Mouse (Mus musculus) adrenal gland, adult 8-10 months (tissue): ENCODE data around the gene Grin2d. TPM values are rescaled to one million over a fixed set of nuclear protein-coding genes. Genes with fewer than 3 reads are reported as not detected.
"Not testable (repeated sequence)": the region's sequence is repeated elsewhere in the genome, so short reads cannot be mapped to it uniquely, and the experiment has no call there.

Experiments
- DNase-seq: peaks from one replicate; pipeline ENCODE4 v3.0.0; 2022
- total RNA-seq, 4 experiments: library from RNA; stranded (reverse); gene quantifications; 2 replicates each; pipeline ENCODE4 v1.2.4; 2022

Gene Grin2d
- 1 to 10 TPM in 3 of 4 experiments, under 1 TPM in 1; 0.78 to 1.4 (median 1.2) TPM for total RNA-seq

DNA sequence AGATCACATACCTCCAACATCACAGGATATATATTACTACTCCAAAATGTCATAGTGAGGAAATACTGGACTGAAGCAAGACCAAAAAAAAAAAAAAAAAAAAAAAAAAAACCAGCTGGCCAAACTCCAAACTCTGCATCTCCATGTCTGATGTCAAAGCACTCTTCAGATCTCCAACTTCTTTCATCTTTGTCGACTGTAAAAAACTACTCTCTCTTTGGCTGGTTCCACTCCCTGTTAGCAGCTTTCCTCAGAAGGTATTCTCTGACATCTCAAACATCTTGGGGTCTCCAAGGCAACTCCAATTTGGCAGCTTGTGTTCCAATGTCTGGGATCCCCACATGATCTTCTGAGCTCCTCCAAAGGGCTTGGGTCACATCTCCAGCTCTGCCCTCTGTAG, at the start of gene Grin2d:
Gene Grin2d, minus strand, starts transcription at position 101 of the 400 bp plus-strand sequence.
- not testable (repeated sequence) for DNase-seq

DNA sequence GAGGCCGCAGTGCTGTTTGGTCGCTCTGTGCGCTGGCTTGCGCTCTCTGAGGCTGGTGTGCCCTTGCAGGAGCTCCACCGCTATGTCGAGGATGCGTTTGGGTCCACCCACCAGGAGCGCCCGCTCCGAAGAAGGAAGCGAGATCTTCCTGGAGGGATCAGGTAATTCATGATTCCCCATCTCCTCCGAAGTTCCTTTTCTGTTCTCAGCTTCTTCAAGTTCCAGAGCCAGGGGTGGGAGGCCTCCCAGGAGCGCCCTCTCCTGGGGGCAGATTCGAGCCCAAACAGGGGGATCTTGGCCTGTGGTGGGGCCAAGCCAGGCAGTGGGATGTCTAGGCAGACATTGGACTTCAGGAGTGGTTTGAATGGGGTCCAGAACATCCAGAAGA, 46.2 kb upstream of the Grin2d start:
- peak; percentile 35 for DNase-seq

DNA sequence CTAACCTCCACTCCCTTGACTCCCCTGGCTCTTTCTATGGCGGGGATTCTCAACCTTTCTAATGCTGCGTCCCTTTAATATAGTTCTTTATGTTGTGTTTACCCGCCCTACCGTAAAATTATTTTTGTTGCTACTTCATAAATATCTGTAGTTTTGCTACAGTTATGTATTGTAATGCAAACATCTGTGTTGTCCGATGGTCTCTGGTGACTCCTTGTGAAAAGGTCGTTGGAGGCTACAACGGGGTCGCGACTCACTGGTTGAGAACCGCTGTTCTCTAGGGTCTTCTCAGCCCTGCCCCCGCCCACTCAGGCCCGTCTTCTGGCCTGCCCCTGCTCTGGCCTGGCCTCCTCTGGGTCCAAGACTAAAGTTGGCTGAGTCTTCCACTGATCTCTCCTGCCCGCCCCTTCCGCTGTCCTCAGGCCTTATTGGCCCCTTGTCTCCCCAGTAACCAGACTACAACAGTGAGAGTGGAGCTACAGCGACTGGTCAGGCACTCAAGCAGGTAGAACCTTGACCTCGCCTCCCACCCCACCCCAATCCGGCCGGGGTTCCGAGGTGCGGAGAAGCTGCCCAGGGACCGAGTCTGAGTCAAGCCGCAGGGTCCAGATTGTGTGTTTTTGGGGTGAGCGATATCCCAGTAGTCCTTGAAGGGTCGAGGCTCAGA, 45.7 kb upstream of the Grin2d start, which contains the start of gene Ccdc114:
Gene Ccdc114, plus strand, starts transcription at position 311 of the 667 bp plus-strand sequence.
- peak; percentile 82 for DNase-seq

DNA sequence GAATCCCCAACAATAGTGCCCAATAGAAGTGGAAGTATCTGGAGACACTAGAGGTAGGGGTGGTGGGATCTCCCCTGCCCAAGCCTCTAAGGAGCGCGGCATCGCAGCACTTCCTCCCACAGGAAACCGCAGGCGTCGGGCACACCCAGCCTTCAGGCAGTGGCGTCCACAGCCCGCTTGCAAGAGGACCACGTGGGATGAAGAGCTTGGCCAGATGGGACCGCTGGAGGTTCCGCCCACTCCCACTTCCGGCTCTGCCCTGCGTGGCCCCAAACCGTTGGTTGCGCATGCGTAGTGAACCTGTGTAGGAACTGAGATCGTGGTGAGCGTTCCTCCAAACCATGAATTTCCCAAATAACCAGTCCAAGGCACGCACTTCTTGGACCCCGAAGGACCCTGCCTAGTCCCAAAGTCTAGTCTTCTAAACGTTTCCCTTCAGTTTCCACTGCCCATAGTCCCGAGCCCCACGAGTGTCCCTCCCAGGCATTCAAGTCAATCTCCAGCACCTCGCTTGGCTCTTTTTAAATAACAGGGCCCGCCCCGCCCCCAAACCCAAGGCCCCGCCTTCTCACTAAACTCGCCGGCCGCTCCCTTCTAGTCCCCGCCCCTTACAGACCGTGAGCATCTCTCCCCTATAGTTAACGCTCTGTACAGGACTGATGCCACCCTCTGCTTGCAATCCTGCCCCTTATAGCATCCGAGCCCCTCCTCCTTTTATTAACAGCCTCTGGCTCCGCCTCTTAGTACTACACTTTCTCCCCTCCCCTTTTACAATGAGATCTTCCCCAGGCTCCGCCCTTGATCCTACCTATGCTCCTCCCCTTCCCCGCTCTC, 45.0 kb upstream of the Grin2d start:
- DNase-seq: peak; percentile 96

DNA sequence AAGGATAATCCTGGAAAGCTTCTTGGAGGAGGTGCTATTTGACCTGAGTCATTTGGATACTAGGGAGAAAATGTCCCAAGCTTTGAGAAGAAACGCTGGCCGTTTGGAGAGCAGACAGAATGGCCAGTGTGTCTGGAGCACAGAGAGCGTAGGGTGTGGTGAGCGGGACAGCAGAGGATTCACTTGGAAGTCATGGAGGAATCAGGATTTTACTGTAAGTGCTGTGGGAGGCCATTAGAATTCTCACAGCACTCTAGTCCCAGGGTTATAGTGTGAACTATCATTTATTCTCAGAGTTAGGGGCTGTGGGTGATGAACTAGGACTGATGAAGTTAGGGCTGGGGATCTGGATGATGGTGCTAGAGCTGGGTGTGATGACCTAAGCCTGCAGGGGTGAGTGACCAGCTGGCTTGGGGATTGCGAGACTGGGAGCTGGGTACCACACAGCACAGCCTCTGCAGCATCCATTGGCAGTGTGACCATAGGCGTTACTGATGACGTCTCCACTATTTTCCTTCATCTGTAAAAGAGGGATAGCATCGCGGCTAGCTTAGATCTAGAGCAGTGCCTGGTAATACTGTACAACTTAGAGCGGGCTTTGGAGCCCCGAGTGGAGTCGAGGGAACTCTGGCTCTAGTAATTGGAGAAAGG, 43.9 kb upstream of the Grin2d start:
- DNase-seq: no peak

DNA sequence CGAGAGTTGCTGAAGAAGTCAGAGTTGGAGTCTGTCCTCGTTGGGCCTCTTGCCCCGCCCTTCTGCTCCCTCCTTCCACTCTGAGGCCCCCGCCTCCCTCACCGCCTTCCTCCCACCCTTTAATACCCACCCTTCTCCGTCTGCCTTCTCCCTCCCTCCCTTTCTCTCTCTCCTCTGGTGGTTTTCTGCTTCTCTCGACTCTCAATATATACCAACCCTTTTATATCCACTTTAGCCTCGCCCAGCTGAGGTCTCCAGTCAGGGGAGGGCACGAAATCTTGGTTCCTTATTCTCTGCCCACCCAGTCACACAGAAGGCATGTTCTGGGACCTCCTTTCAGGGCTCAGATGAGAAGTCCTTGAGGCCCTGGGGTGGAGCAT, 43.1 kb upstream of the Grin2d start, which contains the start of gene Emp3:
Gene Emp3, minus strand, starts transcription at position 163 of the 380 bp plus-strand sequence.
- no peak for DNase-seq

DNA sequence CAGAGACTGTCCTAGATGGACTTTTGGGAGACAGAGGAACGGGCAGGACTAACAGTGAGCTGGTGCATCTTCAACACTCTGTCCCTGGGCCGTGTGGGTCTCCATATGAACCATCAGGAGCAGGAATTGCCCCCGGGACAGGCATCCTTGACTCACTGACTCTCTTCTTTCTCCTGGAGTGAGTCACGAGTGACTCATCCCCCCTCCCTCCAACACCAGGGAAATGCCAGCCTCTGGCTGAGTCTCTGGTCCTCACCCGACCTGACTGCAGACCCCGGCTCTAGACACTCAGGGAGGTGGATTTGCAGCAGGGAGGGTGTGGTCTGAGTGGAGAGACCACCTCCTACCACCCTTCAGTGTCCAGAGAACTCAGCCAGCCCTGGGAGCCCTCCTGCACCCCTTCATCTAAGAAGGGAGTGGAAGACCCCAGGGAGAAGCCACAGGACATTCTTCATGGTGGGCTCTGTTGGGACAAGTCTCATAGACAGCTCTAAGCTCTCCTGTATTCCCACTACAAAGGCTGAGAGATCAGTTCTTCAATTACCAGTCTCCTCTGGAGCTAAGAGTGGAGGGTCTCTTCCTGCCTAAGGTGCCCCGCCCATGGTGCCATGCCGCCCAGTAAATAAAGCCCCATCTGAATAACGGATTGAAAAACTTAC, 42.5 kb upstream of the Grin2d start:
- DNase-seq: peak; percentile 85

DNA sequence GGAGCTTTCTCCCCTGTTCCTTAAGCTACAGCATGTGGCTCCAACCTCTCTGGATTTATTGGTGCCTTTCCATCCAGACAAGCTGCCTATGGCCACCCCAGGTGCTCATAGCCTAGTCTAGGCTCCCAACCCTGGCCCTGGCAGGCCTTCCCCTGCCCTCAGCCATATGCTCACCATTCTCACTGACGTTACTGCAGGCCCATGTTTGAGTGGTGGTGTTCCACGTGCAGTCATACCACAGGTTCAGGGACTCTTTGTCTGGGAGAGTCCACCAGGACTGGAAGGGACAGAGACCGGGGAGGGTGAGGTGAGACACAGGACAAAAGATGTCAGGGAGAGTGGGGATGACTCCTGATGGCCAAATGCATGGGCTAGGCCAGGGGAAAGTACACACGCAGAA, 41.6 kb upstream of the Grin2d start:
- DNase-seq: no peak

DNA sequence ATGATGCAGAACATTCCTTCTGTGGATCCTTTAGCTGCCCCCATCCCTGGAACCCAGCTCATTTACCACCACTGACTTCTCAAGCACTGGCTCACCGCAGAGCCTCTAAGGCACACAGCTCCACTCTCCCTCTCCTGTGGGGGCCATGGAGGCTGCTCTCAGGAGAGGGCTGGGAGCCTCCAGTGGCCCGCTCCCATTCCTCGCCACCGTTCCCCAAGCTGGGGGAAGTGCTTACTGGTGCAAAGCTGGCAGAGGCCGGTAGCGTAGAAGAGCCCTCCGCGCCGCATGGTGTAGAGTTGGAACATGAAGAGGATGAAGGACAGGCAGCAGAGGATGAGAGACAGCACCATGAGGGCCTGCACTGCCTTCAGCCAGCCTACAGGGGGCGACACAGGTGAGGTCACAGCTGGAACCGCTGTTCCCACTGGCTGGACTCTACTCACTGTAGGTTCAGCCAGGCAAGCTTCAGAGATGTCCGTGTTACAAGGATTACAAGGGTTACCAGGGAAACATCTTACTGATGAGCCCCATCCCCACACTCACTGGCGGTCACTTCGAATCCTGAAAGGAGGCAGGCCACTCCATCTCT, 41.0 kb upstream of the Grin2d start:
- DNase-seq: no peak

DNA sequence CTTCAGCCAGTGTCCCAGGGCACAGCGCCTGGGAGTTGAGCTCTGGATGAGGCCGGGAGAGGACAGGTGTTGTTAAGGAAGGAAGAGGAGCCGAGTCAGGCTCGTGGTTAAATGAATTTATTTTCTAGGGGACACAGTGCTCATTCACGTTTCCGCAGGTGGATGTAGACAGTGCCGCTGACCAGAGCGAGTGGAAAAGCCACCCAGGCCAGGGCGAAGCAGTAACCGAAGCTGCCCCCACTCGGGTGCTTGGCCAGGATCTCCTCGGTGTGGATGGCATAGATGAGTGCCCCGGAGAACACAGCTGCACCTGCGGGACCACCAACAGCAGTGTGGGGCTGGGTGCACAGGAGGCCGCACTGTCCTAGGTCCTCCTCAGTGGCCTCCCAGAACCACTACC, 39.7 kb upstream of the Grin2d start:
- DNase-seq: no peak

DNA sequence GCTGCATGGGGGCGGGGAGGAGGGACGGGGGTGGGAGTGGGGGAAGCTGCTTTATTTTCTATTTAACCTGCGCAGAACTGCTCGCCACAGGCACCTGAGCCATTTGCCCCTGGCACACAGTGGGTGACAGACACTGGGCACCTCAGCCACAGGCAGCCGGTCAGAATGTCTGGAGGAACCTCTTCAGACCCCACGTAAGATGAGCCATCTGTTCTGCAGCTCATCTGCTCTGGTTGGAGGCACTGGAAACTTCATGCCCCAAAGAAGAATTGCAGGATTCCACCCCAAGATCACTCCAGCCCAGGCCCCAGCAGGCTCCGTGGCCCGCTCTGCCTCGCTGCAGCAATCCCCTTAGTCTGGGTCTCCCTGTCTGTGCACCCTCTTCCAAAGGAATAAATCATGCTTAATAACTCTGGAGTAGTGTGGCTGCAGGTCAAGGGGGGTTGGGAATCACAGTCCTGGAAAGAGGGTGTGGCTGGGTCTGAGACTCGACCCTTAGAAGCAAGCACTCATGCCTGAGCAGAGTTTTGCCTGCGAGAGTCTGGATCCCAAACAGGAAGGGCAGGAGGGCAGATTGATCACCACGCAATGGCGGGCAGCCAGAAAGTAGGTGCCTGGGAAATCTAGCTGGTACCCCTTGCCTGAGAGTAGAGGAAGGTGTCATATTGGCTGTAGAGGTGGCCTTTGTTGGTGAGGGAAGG, 39.0 kb upstream of the Grin2d start:
- DNase-seq: no peak

DNA sequence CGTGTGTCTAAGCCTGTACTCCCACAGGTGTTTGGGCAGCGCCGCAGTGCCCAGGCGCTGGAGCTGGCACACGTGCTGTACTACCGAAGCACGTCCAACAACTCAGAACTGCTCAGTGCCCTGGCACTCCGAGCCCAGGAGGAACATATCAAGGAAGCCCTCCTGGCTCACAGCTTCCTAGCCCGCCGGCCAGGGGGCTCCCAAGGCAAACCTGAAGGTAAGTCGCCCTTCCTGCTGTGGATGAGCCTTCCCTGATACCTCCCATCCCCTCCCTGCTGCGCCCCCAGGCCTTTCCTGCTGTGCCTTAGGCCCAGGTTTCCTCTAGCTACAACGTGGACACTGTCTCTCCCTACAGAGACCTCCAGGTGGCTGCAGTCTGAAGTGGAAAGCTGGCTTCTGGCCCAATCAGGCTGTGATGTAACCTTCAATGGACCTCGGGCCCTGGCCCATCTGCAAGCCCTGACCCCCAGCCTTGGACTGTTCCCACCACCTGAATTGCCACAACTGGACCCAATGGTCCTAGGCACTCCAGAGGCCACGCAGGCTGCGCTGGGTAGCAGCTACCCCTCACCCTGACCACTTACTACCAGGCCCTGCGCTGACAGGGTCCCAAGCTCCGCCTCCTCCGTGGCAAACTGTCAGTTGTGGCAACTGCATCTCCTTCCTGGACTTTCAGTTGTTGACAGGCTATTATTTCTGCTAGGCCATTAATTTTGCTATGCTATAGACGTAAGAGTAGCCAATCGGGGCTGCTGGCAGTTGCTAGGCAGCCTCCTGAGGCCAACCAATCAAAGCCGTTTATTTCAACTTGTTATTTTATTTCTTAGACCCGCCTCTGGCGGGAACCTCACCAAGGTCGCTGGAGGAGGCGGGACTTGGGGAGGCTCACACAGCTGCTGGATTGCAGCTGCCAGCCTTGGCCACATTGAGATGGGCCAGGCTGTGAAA, 38.2 kb upstream of the Grin2d start:
- DNase-seq: peak; percentile 88

DNA sequence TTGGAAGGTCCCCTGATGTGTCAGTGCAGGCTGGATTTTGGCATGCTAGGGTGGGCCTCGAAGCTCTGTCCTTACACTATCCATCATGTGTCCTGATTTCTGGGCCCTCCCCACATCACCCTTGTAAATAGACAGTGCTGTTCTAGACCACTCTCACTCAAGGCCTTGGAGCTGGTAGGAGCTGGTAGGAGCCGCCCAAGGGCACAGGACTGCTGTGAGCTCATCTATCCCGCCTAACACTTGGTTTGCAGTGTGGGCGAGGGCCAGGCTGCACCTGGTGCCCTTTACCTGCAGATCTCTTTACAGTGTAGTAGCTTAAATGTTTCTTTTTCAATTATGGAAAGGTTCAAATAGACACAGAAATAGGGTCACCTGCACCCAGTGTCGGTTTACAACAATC, 36.8 kb upstream of the Grin2d start:
- no peak for DNase-seq

DNA sequence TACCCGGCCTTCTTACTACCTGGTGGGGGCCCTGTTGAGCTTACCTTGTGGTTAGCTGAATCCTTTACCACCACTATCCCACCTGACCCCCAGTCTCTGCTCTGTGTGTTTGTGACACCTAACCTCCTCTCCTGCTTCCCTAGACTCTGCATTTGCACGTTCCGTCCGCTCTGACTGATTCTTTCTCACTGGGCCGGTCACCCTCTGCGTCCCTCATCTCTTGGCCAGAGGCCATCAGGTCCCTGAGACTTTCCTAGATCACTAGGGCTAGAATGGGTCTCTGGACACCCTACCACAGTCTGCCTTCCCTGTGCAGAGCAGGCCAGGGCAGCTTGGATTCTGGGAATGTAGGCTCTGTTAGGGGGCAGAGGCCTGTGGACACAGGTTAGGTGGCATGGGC, 35.9 kb upstream of the Grin2d start:
- DNase-seq: no peak

DNA sequence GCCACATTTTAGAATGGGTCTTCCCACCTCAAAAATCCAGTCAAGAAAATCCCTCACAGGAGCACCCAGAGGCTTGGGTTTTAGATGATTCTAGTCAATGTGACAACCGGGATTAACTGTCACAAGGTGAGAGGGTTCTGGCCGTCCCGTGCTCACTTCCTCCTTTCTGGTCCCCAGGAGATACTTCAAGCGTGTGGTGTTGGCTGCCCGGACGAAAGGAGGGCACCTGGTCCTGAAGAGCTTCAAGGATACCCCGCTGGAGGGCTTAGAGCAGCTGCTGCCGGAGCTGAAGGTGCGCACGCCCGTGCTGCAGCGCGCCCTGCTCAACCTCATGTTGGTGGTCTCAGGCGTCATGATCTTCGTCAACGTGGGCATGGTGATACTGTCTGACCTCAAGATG, 31.0 kb upstream of the Grin2d start:
- DNase-seq: no peak

DNA sequence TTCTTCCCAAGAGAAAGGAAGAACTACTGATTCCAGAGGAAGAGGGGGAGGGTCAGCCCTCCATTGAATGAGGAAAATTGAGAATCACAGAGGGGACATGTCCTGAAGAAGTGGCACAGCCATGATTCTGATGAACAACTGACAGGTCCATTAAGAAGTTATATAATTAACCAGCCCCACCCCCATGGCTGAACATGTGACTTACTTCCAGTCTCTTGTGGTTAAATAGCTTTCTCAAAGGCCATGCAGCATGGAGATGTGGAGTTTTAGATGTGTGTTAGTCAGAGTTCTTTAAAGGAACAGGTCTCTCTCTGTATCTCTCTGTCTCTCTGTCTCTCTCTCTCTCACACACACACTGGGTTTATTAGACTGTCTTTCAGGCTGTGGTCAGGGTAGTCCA, 30.2 kb upstream of the Grin2d start:
- no peak for DNase-seq

DNA sequence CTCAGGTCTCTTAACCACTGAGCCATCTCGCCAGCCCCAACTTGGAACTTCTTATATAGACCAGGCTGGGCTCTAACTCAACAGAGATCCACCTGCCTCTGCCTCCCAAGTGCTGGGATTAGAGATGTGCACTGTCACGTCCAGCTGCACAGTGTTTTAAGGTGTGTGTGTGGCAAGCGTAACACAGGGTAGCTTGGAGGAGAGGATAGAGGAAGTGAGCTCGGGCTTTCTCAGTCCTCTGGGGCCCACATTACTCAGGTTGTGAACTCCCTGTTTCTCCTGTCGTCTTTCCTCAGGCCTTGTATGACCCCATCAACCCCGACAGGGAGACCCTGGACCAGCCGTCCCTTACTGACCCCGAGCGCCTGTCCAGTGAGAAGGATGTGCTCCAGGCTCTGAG, 28.4 kb upstream of the Grin2d start:
- DNase-seq: no peak

DNA sequence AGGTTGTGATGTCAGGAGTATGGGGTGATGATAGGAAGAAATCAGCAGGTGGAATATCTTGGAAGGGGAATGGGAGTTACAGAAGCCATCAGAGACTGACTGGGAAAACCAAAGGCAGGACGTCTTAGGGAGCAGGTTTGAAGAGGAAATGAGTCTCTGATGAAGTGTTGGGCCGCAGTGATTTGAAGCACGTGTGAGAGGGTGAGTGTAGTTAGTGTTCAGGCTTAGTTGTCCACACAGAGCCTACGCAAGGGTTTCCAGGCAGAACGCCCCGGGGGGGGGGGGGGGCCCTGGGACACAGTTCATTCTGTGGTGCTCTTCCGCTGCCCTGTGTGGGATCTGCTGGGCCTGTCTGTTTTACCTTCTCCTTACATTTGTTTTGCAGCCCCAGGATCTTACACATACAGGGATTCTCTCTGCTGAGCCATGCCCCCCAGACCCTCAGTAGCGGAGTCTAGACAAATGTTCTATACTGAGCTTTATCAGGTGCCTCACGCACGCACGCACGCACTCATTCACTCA, 24.4 kb upstream of the Grin2d start:
- DNase-seq: no peak

DNA sequence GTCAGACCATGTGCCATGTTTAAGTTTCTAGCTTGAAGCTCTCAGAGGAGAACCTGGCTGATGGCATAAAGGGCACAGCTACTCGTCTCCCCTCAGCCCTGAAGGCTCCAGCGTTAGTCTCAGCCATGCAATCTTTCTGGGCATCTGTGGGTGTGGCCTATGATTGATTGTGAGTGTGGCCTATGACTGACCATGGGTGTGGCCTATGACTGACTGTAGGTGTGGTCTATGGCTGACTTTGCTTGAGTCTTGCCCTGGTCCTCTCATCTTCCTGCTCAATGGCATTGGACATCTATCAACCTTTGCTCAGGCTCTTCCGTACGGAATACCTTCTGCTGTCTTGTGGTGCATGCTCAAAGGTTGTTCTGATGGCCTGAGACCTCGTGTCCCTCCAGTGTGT, 23.4 kb upstream of the Grin2d start:
- no peak for DNase-seq

DNA sequence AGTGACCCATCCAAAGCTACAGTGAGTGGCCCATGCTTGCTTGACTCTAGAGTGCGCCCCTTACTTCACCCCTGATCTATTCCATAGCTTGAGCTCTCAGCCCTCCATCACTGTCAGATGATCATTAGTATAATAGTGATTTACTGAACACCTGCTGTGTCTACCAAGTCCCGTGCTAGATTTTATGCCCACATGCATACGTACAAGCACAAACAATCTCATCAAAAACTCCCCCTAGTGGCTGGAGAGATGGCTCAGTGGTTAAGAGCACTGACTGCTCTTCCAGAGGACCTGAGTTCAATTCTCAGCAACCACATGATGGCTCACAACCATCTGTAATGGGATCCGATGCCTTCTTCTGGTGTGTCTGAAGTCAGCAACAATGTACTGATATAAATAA, 19.9 kb upstream of the Grin2d start:
- not testable (repeated sequence) for DNase-seq
